Mouse (Mus musculus): Measurements from ENCODE around the gene Cd300lf. TPM values are rescaled to one million over a fixed set of nuclear protein-coding genes. Genes with fewer than 3 reads are reported as not detected.

The Cd300lf gene
- total RNA-seq, 2 experiments from 2014 or later, result 2.0 to 2.2 TPM

GRCm38 (mm10) chr11:115080886-115081285 lies 52.9 kb downstream of the Cd300lf start:
- DNase-seq (ENCODE audit: low spot score in 2 of 2), result no peak

GRCm38 (mm10) chr11:115078680-115079079 lies 55.1 kb downstream of the Cd300lf start:
- no peak for DNase-seq (ENCODE audit: low spot score in 2 of 2)

- no peak for DNase-seq (ENCODE audit: low spot score in 2 of 2)
Measured at GRCm38 (mm10) chr11:115077436-115077835, 56.4 kb downstream of the Cd300lf start.

GRCm38 (mm10) chr11:115075859-115076258 lies 57.9 kb downstream of the Cd300lf start:
- no peak for DNase-seq (ENCODE audit: low spot score in 2 of 2)

- no peak for DNase-seq (ENCODE audit: low spot score in 2 of 2)
Measured at GRCm38 (mm10) chr11:115075407-115075806, 58.4 kb downstream of the Cd300lf start.

GRCm38 (mm10) chr11:115073002-115073401 lies 60.8 kb downstream of the Cd300lf start:
- no peak for DNase-seq (ENCODE audit: low spot score in 2 of 2)

- DNase-seq (ENCODE audit: low spot score in 2 of 2), result peak in 1 of 2 experiments; percentile 18
Measured at GRCm38 (mm10) chr11:115071631-115072294, 62.0 kb downstream of the Cd300lf start.

GRCm38 (mm10) chr11:115071015-115071551 lies 62.7 kb downstream of the Cd300lf start:
- DNase-seq (ENCODE audit: low spot score in 2 of 2), result no peak

GRCm38 (mm10) chr11:115066768-115067167 lies 67.0 kb downstream of the Cd300lf start:
- DNase-seq (ENCODE audit: low spot score in 2 of 2), result no peak

Other genes starting within 250 kb of the Cd300lf start
- gene Cd300a, start 244.0 kb downstream of the Cd300lf start, total RNA-seq (2021), result 1 to 10 TPM; 1.9 to 3.3 TPM
- gene Cd300lb, start 199.6 kb downstream of the Cd300lf start, total RNA-seq (2021), result under 1 TPM; 0.73 to 0.76 TPM
- not detected for gene Cd300c, start 164.8 kb downstream of the Cd300lf start, total RNA-seq (2021)
- gene Cd300ld, start 144.1 kb downstream of the Cd300lf start, total RNA-seq (2021), result under 1 TPM; 0.42 to 0.54 TPM
- 1 to 10 TPM; 4.2 to 4.4 TPM for gene Cd300c2, start 132.1 kb downstream of the Cd300lf start, total RNA-seq (2021)
- gene Cd300ld2, start 117.8 kb downstream of the Cd300lf start, total RNA-seq (2021), result not detected
- gene Cd300ld4, start 107.0 kb downstream of the Cd300lf start, total RNA-seq (2021), result under 1 TPM; 0.56 to 0.59 TPM
- gene Cd300ld5, start 96.2 kb downstream of the Cd300lf start, total RNA-seq (2021), result 1 to 10 TPM; 1.0 to 1.8 TPM
- gene Cd300ld3, start 85.6 kb downstream of the Cd300lf start, total RNA-seq (2021), result 1 to 10 TPM; 4.8 TPM
- gene Cd300e, start 71.8 kb downstream of the Cd300lf start, total RNA-seq (2021), result under 1 TPM; 0.20 to 0.48 TPM
- gene Rab37, start 42.6 kb downstream of the Cd300lf start, total RNA-seq (2021), result 1 to 10 TPM; 2.1 to 2.5 TPM
- 10 to 100 TPM; 28.9 to 37.6 TPM for gene Slc9a3r1, start 29.3 kb upstream of the Cd300lf start, total RNA-seq (2021)
- gene Tmem104, start 53.5 kb upstream of the Cd300lf start, total RNA-seq (2021), result 10 to 100 TPM; 11.9 to 12.0 TPM
- gene Nat9, start 53.9 kb upstream of the Cd300lf start, total RNA-seq (2021), result 10 to 100 TPM; 21.6 to 22.1 TPM
- gene Grin2c, start 133.3 kb upstream of the Cd300lf start, total RNA-seq (2021), result 1 to 10 TPM; 1.8 to 2.0 TPM
- gene Fdxr, start 143.1 kb upstream of the Cd300lf start, total RNA-seq (2021), result 100 to 1,000 TPM; 608 to 629 TPM
- gene Fads6, start 163.7 kb upstream of the Cd300lf start, total RNA-seq (2021), result 10 to 100 TPM; 26.0 to 31.3 TPM
- gene Otop2, start 173.2 kb upstream of the Cd300lf start, total RNA-seq (2021), result not detected
- under 1 TPM; 0.73 to 0.84 TPM for gene Ush1g, start 188.0 kb upstream of the Cd300lf start, total RNA-seq (2021)
- gene Otop3, start 200.7 kb upstream of the Cd300lf start, total RNA-seq (2021), result under 1 TPM; 0.17 to 0.20 TPM
- gene Hid1, start 233.8 kb upstream of the Cd300lf start, total RNA-seq (2021), result 10 to 100 TPM; 29.0 to 34.2 TPM
- 10 to 100 TPM; 44.3 to 47.4 TPM for gene Cdr2l, start 247.9 kb upstream of the Cd300lf start, total RNA-seq (2021)

All from adrenal gland, postnatal 4 days (tissue).